Mouse (Mus musculus): ENCODE measurements around the gene Rps24.
"Not testable (repeated sequence)": the region's sequence is repeated elsewhere in the genome, so short reads cannot be mapped to it uniquely, and the experiment has no call there.

The Rps24 gene

DNA sequence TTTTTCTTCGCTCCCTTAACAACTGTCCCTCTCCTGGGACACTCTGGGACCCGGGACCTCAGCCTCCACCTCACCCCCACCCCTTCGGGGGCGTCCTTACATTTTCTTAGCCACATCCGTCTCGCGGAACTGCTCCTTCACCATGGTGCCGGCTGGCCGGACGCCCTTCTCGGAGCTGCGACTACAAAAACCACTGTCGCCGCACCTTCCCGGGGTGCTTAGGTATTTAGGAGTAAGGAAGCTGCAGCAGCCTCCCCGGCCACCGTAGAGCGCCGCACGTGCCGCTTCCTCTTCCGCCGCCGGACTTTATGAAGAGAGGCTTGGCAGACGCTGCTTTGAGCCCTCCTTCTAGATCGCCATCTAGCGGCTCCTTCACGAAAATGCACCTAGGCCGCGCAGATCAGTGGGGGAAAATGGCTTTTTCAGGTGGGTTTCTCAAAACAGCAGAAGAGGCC, at the start of gene Rps24, which contains the start of gene Polr3a:
TSS of gene Rps24 (plus strand) at position 353 of the 455 bp plus-strand sequence.
TSS of gene Polr3a (minus strand) at position 286 of the 455 bp plus-strand sequence.
- peak; percentile 94 for DNase-seq (ENCODE audit: low read depth, low spot score)
- no peaks in the 10 kb centered on the region for H3K27me3 ChIP-seq (ENCODE audit: control insufficient read depth, insufficient read depth, low read length, poor library complexity, severe bottlenecking)
- peaks cover 10% of the 10 kb centered on the region for H3K36me3 ChIP-seq (ENCODE audit: control insufficient read depth, insufficient read depth, low read length, poor library complexity, severe bottlenecking)

DNA sequence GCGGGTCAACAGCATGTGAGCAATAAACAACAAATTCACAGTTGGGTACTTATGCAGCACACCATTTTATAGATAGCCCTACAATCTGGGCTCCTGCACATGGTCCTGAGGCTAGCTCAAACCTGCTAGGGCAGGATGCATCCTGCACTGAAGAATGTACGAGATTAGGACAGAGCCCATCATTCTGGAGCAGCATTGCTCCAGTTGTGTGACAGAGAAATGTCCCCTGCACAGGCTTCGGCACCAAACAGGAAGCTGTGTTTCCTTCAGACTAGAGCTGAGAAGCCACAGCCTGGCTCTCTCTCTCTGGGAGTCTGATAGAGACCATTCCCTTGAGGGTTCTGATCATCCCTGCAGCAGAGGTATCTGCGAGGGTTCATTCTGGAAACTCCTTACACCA, 43.4 kb upstream of the Rps24 start:
- not testable (repeated sequence) for H3K27me3 ChIP-seq (ENCODE audit: control insufficient read depth, insufficient read depth, low read length, poor library complexity, severe bottlenecking); DNase-seq (ENCODE audit: low read depth, low spot score); H3K36me3 ChIP-seq (ENCODE audit: control insufficient read depth, insufficient read depth, low read length, poor library complexity, severe bottlenecking)

DNA sequence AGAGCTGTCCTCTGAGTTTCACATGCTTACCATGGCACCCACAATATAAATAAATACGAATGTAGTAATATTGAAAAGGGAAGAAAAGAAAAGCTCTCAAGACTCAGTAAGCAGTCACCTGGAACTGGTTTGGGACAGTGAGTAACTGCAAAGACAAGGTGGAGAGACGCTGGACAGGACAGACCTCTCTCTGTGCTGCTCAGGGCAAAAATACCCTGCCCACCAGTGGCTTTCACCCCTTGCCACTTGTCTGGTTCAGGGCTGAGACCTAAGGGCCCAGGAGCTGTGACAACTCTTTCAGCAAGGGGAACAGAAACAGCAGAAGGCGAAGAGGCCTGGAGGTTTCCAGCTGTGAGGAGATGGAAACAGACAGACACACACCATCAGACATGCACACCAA, 28.7 kb upstream of the Rps24 start:
- no peak for DNase-seq (ENCODE audit: low read depth, low spot score)
- H3K27me3 ChIP-seq (ENCODE audit: control insufficient read depth, insufficient read depth, low read length, poor library complexity, severe bottlenecking), result no peaks in the 10 kb centered on the region
- peaks cover 14% of the 10 kb centered on the region for H3K36me3 ChIP-seq (ENCODE audit: control insufficient read depth, insufficient read depth, low read length, poor library complexity, severe bottlenecking)

DNA sequence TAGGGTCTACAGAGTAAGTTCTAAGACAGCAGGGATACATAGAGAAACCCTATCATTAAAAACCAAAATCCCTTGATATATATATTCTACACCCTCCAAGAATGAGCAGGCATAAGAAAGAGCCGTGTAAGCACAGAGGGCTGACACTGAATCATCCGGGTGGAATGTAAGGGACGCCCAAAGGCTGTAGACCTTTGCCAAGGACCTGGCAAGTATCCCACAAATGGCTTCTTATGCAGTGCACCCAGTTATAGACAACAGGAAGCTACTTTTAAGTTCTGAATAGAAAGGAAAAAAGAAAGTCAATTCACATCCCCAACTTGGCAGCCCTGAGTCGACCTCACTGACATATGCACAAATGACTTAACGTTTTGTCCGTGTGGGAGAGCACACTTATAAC, 18.1 kb upstream of the Rps24 start:
- Histone ChIP-seq H3K27me3 (ENCODE audit: control insufficient read depth, insufficient read depth, low read length, poor library complexity, severe bottlenecking) (no peaks in the 10 kb centered on the region), H3K36me3 (ENCODE audit: control insufficient read depth, insufficient read depth, low read length, poor library complexity, severe bottlenecking) (peaks cover 24% of the 10 kb centered on the region)
- DNase-seq (ENCODE audit: low read depth, low spot score), result no peak

DNA sequence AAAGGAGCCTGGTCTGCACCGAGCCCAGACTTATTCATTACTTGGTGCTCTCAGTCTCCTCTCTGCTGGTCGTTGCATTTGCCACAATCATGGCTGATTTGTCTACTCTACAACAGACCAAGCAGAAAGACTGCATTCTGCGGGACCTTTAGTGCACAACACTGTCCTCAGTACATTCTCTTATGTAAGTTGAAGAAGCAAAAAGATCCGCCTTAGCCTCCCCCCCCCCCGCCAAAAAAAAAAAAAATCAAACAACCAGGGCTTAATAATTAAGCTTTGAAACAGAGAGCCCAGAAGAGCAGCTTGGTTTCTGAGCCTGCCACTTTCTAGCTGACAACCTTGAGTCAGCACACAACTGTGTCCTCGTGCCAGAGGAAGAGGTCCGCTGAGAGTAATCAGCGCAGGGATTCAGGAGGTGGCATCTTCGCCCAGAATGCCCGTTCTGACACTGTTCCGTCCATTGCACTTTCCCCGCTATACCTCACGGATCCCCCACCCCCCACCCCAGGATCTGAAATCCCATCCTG, 621 bp upstream of the Rps24 start:
- peaks cover 10% of the 10 kb centered on the region for H3K36me3 ChIP-seq (ENCODE audit: control insufficient read depth, insufficient read depth, low read length, poor library complexity, severe bottlenecking)
- H3K27me3 ChIP-seq (ENCODE audit: control insufficient read depth, insufficient read depth, low read length, poor library complexity, severe bottlenecking), result no peaks in the 10 kb centered on the region
- DNase-seq (ENCODE audit: low read depth, low spot score), result no peak

DNA sequence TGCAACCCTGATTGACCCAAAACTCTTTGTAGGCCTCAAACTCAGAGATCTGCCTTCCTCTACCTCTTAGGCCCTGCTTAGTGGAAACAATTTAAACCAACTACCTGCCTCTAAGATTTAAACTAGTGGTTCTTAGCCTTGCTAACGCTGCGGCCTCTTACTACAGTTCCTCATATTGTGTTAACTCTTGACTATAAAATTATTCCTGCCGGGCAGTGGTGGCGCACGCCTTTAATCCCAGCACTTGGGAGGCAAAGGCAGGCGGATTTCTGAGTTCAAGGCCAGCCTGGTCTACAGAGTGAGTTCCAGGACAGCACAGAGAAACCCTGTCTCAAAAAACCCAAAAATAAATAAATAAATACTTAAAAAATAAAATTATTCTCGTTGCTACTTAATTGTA, 2.8 kb downstream of the Rps24 start:
- not testable (repeated sequence) for H3K27me3 ChIP-seq (ENCODE audit: control insufficient read depth, insufficient read depth, low read length, poor library complexity, severe bottlenecking); H3K36me3 ChIP-seq (ENCODE audit: control insufficient read depth, insufficient read depth, low read length, poor library complexity, severe bottlenecking); DNase-seq (ENCODE audit: low read depth, low spot score)

DNA sequence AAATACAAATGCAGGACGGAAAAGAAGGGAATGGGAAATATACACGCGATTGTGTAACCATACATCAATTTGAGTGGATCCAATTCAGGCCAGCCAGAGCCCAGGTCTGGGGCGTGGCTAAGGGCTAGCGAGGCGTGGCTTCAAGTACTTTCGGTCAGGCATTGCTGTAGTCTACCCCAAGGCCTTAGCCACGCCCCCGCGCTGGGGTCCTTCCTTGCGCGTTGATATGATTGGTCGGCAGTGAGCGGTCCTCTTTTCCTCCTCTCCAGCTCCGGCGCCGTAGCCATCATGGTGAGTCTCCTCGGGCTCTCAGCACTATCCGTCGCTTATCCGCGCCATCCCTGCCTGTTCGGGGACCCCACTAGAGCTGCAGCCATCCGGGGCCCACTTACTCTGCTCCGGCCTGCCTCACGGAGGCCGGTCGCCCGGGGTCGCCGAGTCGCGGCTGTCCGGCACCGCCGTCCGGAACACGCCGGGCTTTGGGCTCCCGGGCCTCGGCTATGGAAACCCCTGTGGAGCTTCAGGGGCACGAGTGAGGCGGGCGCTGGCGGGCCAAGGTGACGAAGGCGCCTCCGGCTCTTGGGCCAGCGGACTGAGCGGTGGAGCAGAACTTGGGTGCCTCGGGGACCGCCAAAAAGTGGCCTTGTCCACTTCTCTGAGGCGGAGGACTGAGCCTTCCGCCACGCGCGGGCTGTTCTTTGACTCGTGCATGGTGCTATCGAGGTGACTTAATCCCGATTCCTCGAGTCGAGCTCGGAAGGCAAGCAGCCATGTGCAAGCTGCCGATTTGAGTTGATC, 3.7 kb downstream of the Rps24 start:
- peak; percentile 97 for DNase-seq (ENCODE audit: low read depth, low spot score)
- Histone ChIP-seq H3K27me3 (ENCODE audit: control insufficient read depth, insufficient read depth, low read length, poor library complexity, severe bottlenecking) (no peaks in the 10 kb centered on the region), H3K36me3 (ENCODE audit: control insufficient read depth, insufficient read depth, low read length, poor library complexity, severe bottlenecking) (peaks cover 8% of the 10 kb centered on the region)

DNA sequence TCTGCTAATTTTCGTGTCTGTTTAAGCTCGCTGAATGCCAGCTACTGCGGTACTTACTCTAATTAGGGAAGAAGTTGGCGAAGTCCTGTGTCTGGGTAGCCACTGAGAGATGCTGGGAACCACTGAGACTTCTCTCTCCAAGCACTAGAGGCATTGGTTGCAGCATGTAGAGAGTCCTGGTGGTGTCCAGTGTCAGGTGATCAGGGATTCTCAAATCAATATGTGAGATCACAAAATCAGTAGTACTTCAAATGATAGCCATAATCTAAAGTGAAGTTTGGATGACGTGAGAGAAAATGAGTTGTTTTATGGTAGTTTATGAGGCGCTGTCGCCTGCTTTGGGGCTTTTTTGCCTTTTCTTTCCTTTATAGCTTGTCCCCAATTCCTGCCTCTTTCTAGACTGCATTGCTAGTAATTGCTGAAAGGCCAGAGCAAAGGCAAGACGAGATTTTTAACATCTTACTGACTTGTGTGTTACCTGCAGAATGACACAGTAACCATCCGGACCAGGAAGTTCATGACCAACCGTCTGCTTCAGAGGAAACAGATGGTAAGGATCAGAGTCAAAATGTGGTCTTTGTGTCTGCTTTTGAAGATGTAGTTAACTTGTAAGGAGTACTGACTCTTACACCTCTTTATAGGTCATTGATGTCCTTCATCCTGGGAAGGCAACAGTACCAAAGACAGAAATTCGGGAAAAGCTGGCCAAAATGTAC, 4.5 kb downstream of the Rps24 start:
- DNase-seq (ENCODE audit: low read depth, low spot score), result no peak
- no peaks in the 10 kb centered on the region for H3K27me3 ChIP-seq (ENCODE audit: control insufficient read depth, insufficient read depth, low read length, poor library complexity, severe bottlenecking)
- peaks cover 9% of the 10 kb centered on the region for H3K36me3 ChIP-seq (ENCODE audit: control insufficient read depth, insufficient read depth, low read length, poor library complexity, severe bottlenecking)

DNA sequence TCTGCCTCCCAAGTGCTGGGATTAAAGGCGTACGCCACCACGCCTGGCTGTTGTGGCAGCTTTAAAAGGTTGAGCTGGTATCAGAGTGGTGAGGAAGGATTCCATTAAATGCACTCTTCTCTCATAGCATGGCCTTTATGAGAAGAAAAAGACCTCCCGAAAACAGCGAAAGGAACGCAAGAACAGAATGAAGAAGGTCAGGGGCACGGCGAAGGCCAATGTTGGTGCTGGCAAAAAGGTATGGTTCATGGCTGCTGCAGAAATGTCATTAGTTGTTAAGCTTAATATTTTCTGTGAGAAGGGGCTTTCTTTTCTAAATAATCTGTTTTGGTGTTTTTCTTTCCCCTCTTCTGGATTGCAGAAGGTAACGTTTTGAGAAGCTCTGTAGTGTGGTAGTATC, 6.3 kb downstream of the Rps24 start:
- DNase-seq (ENCODE audit: low read depth, low spot score), result no peak
- H3K27me3 ChIP-seq (ENCODE audit: control insufficient read depth, insufficient read depth, low read length, poor library complexity, severe bottlenecking), result no peaks in the 10 kb centered on the region

DNA sequence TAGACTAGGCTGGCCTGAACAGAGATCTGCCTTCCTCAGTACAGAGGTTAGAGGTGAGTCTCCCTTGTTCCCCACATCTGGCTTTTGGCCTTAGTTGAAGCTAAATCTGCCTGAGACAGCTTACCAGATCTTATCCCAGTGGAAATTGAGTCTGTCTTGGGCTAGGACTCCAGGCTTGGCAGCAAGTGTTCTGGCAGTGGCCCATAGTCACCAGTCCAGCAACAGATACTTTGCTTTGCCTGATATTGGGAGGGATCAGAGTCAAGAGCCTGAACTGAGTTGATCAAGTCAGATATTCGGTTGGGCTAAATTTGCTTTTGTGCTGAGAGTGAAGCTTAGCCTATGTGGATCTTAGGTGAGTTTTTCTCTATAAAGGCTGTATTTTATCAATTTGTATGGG, 9.6 kb downstream of the Rps24 start:
- no peaks in the 10 kb centered on the region for H3K27me3 ChIP-seq (ENCODE audit: control insufficient read depth, insufficient read depth, low read length, poor library complexity, severe bottlenecking)
- no peak for DNase-seq (ENCODE audit: low read depth, low spot score)

More for the DNA sequence above, 6.3 kb downstream of the Rps24 start:
- peaks cover 12% of the 10 kb centered on the region for H3K36me3 ChIP-seq (ENCODE audit: control insufficient read depth, insufficient read depth, low read length, poor library complexity, severe bottlenecking)

DNA sequence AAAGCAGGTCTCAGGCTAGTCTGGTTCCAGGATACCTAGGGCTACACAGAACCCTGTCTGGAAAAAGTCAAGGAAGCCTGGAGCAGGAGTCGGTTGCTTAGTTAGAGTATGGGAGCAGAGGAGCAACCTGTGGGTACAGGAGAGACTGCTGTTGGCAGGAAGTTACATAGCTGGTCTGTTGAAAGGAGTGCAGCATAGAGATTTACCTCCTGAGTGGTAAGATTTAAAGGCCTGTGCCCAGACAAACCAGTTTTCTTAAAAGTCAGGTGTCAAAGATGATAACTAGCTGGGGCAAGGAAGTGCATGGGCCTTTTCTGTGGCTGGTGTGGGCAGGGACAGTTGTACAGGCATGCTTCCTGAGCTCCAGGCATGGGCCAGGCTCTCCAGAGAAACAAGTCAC, 10.5 kb downstream of the Rps24 start:
- Histone ChIP-seq H3K36me3 (ENCODE audit: control insufficient read depth, insufficient read depth, low read length, poor library complexity, severe bottlenecking) (peaks cover 13% of the 10 kb centered on the region), H3K27me3 (ENCODE audit: control insufficient read depth, insufficient read depth, low read length, poor library complexity, severe bottlenecking) (no peaks in the 10 kb centered on the region)
- no peak for DNase-seq (ENCODE audit: low read depth, low spot score)

More for the DNA sequence above, 9.6 kb downstream of the Rps24 start:
- H3K36me3 ChIP-seq (ENCODE audit: control insufficient read depth, insufficient read depth, low read length, poor library complexity, severe bottlenecking), result peaks cover 13% of the 10 kb centered on the region

DNA sequence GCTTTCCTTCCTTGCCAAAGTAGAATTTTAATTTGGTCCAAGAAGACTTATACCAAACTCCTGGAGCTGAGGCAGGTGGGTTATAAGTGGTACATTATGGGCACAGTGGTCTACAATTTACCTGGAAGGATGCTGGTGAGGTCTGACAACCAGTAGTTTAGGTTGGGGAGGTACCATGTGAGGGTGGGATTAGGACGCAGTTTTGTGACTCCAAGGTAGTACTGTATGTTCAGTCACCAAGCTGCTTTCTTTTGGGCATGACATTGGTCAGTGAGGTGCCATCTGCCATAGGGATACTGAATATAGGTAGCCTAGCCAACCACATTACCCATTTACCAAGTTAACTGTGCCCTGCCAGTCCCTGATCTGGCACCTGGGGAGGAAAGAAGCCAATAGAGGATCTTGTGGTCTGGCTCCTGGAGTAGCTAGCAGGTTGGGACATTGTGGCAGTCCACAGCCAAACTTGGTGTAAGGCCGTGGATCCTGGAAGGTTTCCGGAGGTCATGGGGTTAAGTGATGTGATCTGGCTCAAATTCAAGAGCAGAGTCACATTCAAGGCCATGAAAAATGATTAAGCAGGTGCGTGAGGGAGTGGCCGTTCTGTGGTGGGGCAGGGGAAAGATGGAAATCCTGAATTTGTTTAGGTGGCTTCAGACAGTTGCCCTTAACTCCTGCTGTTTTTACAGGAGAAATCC, 11.8 kb downstream of the Rps24 start:
- Histone ChIP-seq H3K36me3 (ENCODE audit: control insufficient read depth, insufficient read depth, low read length, poor library complexity, severe bottlenecking) (peaks cover 8% of the 10 kb centered on the region), H3K27me3 (ENCODE audit: control insufficient read depth, insufficient read depth, low read length, poor library complexity, severe bottlenecking) (no peaks in the 10 kb centered on the region)
- DNase-seq (ENCODE audit: low read depth, low spot score), result no peak

DNA sequence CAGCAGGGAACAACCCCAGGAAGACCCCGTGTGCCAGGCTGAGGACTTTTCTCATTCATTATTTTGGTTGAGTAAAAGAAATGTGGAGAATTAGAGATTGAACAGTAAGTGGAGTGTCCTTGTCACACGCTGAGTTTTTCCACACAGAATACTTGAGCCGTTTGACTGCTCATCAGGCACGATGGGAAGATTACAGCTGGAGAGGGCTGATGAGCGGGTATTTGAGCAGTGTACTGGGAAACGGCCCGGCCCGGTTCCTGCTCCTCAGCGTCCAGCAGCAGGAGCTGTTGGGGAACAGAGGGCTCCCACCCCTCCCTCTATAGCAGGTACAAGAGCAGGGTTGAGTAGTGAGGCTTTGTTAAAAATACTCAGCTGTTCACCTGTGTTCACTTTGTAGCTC, 12.6 kb downstream of the Rps24 start:
- peaks cover 6% of the 10 kb centered on the region for H3K36me3 ChIP-seq (ENCODE audit: control insufficient read depth, insufficient read depth, low read length, poor library complexity, severe bottlenecking)
- DNase-seq (ENCODE audit: low read depth, low spot score), result no peak
- H3K27me3 ChIP-seq (ENCODE audit: control insufficient read depth, insufficient read depth, low read length, poor library complexity, severe bottlenecking), result no peaks in the 10 kb centered on the region

DNA sequence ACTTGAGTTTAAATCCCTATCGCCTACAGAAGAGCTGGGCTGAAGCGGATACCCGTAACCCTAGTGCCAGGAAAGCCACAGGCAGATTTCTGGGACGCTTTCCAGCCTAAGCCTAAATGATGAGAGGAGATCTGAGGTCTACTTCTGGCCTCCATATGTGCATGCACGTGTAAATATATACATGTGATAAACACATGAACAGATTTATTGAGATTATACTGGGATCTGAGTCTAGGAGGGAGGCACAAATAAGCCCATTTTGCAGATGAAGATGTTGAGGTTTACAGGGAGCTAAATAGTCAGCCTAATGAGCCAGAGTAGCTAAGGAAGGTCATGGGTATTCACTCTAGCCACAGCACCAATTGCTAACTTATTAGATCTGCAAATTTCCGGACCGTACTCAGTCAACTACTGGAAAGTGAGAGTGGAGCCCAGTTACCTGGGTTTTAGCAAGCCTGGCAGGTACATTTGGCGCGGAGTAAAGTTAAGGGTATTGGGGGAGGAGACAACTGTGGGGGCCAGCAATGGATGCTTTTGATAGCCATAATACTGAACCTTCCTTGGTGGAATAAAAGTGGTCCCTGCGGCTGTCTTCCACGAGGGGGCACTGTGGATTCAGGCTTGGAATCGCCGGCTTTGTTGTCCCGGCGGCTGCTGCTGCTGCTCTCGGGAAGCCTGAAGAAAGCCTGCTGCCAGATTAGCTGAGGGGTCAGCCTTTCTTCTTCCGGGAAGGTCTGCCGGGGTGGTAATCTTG, 13.3 kb downstream of the Rps24 start:
- H3K27me3 ChIP-seq (ENCODE audit: control insufficient read depth, insufficient read depth, low read length, poor library complexity, severe bottlenecking), result no peaks in the 10 kb centered on the region
- H3K36me3 ChIP-seq (ENCODE audit: control insufficient read depth, insufficient read depth, low read length, poor library complexity, severe bottlenecking), result peaks cover 6% of the 10 kb centered on the region
- DNase-seq (ENCODE audit: low read depth, low spot score), result peak; percentile 58
